Mouse (Mus musculus) cerebellum, adult 2 months (tissue): ENCODE data around the gene Vwa7.

Source experiments
- CTCF ChIP-seq: fragments of 200-500 bp; IDR thresholded peaks from 2 replicates; pipeline ENCODE4 v1.5.1; 2011; ENCODE audit warnings: low read depth, mild to moderate bottlenecking, control low read depth, low read length, moderate library complexity, borderline replicate concordance; ENCODE audit not compliant: insufficient read depth
- POLR2A ChIP-seq: fragments of 200-500 bp; IDR thresholded peaks from 2 replicates; pipeline ENCODE4 v1.6.1; 2011; ENCODE audit warnings: low read length, control low read depth, borderline replicate concordance; ENCODE audit not compliant: insufficient read depth

- no peak for TF ChIP-seq POLR2A
- no peak for TF ChIP-seq CTCF
Observed at GRCm38 (mm10) chr17:35049561-35050016, 33.2 kb downstream of the Vwa7 start, which contains the start of gene Clic1.
